Mouse (Mus musculus): Measurements from ENCODE around the gene Thsd4.

The Thsd4 gene

DNA sequence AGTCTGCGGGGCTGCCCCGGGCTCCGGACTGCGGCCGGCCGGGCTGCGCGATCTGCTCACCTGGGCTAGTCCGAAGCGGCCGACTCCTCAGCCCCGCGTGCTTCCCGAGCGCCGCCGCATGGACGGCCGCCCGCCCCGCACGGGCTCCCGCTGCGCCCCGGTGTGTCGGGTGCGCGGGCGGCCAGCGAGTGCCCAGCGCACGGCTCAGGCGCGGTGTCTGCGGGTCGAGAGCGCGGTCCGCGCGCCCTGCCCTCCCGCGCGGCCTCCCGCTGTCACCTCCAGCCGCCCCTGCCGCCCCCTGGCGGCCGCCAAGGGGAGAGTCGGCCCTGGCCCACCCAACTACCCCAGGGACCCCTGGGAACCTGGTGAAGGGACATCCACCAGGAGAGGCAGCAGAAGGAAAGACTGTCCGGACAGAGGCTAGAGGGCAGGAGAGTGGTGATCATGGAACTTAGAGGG is at the start of gene Thsd4:
Thsd4 (minus strand) TSS at position 241 of the 459 bp plus-strand sequence.
- no peak for DNase-seq

DNA sequence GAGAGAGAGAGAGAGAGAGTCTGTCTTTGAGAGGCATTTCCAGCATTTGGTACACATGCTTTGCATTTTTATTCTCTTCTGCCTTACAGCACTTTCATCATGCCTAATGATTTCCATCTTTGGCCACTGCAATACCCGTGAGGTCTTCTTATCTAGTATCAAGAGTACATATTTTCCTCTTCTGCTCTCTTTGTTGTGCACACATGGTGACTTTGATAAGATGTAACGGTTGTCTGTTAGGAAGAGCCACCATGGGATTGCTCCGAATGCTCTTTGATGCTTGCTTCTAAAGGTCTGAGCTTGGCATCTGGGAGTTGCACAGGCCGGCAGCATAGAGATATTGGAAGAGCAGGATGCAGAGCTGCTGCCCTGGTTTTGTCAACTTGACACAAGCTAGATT is 49.2 kb upstream of the Thsd4 start:
- DNase-seq: no peak

DNA sequence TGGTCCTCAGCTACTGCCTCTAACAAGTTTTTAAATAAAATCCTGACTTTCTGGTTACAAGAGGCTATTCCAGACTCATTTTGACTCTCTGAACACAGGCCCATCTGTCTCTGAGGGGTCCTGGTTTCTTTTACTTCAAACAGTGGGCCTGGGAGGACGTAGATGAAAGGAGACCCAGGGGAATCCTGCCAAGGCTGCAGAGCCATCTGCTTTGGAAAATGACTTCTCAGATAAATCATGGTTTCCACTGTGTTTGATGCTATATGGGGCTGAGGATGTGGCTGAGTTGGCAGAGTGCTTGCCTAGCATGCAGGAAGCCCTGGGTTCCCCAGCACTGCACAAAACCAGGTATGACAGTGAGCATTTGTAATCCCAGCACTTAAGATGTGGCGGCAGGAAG is 47.5 kb upstream of the Thsd4 start:
- DNase-seq: no peak

DNA sequence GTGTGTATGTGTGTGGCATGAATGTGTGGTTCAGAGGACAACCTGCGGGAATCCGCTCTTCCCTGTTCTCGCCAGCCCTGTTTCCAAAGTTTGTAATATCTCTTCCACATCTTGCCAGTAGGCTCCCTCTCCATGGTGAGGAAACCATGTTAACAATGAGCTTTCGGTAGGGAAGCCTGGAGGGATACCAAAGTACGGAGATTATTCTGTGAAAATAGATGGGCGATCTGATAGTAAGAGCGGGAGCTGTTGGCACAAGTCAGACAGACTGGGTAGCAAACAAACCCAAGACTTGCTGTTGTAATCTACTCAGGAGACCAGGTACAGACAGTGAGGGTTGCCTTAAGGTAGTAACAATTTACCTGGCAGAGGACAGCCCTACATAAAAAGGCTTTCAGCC is 42.0 kb upstream of the Thsd4 start:
- DNase-seq: no peak

DNA sequence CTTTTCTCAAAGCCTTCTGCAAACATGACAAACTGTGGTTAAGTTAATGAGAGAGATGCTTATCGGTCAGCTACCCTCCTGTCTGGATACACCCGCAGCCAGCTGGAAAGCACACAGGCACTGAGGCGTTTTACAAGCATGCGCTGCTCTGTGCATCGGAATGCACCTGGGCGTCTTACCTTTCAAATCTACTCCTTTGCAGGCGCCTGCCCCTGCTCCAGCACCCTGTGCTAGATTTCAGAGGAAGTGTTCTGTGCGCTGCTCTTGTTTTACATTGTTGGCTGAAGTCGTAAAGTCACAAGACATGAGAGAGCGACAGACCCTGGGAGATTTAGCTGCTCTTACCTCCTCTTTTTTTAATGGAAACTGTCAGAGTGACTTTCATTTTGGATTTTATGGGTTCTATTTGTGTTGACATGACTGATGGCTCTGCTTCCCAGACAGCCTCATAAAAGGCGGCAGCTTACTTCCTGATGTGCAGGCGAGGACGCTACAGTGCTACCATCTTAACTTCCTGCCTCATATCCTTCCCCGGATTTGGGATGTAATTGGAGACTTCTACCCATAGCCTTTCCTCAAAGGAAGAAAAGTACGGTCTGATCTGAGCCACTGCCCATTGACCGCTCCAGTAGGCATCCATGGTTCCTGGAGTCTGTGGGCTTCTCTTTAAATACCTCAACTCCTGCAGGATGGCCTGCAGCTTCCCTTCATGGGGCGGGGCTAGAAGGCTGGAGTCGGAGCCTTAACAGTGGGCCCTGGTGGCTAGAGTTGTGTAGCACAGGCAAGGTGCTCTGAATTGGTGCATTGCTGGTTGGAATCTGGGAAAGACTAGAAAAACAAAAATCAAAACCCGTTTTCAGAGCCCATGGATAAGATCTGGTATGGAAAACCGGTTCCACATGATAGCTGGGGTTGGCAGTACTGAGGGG is 40.9 kb upstream of the Thsd4 start:
- DNase-seq: no peak

DNA sequence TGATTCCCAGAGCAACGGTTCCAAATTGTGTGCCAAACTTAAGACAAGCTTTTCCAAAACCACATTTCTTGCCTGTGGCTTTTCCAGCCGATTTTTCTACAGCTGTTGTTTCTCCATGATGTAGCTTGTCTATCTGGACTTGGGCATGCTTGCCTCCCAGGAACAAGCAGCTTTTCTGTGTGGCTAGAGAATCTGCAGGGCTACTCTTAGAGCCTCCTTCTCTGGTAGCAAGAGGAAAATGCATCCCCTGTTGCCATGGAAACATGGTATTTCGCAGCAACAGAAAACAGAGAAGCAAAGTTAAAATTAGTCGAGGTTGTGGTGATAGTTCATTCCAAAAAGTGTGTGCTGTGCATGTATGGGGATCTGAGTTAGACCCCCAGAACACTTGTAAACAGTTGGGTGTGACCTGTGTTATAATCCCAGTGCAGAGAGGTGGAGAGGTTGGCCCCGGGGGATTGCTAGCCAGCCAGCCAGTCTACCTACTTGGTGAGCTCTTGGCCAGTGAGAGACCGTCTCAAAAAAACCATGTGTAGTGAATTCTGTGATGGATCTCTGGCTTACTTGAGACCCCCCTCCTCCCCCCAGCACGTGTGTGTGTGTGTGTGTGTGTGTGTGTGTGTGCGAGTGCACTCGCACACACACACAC is 39.9 kb upstream of the Thsd4 start:
- peak; percentile 48 for DNase-seq

DNA sequence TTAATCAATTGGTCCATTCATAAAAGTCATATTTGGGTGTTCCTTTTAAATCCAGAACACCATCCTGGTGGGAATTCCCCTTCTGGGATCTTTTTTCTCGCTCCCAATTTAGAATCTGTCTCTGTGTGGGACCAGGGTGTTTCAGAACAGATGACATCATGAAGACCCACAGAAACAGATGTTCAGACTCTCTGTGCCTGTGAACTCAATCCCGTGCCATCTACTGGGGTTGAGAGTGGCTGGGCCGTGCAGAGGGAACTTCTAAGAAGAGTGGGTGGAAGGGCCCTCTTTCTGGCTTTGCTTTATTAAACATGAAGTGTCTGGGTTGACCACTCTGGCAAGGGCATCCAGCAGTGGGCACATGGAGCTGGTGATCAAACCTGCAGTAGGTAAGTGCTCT is 36.7 kb upstream of the Thsd4 start:
- DNase-seq: no peak

DNA sequence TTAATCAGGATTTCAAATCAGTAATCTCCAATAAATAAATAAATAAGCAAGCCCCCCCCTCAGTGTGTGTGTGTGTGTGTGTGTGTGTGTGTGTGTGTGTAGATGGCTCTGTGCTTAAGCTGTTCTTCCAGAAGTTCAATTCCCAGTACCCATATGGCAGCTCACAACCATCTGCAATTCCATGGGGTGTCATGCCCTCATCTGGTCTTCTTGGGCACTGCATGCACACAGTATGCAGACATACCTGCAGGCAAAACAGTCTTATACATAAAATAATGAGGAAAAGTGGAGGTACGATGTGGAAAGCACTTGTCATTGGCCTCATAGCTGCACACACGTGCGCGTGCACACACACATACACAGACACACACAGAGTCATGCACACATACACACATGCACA is 29.4 kb upstream of the Thsd4 start:
- no peak for DNase-seq

DNA sequence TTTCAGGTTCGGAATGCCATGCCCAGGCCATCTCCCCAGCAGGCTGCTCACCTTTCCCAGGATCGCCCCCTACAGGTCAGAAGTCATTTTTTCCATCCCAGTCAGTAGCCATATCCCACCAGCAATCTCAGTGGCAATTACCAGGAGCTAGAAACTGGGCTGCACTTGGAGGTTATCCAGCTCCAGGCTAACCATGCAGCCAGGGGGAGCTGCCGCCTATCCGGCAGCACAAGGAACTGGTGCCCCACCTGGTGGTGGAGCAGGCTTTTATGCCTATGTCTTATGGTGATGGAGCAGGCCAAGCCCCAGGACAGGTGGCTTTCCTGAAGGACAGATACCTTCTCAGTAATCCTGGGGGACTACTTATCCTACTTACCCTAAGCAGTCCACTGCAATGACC is 26.3 kb upstream of the Thsd4 start:
- peak; percentile 20 for DNase-seq

DNA sequence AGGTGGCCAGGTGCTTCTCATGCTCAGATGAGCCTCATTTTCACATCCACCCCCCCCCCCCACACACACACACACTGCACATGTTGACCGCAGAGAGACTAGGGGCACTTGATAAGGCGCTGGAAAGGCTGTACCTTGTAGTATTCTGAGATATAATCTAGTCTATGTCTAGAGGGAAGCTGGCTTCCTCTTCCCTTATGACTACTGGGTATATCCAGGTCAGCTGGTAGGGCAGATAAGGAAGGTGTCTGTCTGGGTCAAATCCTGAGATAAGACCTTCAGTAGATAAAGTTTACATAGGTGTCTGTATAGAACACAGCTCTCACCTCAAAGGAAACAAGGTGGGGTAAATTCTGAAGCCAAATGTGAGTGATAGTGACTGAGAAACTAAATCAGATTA is 24.3 kb upstream of the Thsd4 start:
- DNase-seq: no peak

DNA sequence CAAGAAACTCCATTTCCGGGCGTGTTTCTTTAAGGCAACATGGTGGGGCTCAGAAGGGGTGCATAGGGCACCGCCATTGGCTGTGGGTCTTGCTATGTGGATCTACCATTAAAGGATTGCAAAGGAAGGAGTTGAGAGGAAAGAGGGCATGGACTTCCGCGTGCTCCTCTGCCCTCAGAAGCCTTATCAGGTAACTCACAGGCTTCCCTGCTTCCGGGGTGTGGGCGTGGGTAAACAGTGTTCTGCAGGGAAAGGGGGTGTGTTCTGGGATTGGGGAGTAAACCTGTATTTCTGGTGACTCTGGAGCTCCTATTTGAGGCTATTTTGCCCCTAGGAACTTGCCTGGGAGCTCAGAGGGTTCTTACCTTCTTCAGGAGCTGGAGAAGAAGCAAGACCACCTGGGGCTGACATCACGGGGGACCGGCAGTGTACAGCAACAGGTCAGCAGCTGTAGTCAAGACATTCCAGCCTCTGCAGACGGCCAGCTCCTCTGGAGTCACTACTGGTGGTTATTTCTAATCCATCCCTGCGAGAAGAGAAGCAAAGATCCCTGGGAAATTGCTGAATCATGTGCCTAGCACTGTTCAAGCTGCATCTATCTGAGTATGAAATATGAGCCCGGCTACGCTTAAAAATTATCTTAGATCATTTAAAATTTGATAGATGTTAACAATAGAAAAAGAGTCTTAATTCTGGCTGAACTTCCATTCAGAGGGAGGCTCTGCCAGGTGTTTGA is 23.7 kb upstream of the Thsd4 start:
- no peak for DNase-seq

DNA sequence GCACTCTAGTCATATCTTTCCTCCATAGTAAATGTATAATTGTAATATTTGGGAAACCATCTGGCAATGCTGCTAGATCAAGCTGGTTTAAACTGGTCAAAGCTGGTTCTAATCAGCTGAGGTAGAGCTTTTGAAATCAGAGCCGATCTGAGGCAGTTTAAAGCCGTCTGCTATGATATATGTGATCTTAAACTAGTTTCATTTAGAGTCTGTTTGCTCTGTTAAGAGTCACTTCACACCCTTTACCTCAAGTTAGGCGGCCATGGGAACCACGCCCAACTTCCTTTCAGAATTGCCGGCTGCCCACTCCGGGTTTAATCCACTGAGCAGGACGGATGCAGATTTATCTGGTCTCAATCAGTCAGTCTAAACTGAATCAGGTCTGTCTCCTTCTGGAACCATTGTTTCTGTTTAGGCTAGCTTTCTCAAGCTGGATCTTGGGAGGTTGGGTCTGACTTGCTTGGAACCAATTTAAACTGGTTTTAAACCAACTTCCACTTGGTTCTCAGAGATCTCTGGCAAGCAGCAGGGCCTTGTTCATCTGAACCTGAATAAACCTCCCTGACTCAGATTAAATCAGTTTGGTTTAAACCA is 21.7 kb upstream of the Thsd4 start:
- no peak for DNase-seq

DNA sequence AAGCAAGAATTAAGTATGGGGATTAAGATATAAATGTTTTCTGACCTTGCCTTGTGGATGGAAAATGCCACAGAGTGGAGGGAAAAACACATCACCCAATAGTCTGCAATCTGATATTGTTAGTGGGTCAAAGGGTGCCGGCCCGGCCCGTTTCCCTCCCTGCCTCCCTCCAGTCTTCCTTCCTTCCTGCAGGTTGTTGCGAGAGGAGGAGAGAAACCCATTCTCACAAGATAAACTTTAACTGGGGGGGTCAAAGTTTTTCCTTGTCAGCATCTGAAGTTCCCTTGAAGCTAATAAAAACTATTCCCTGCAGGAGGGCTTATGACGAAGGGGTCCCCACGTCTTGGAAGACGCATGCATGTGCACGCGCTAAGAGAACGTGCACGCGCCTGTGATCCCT is 8.5 kb upstream of the Thsd4 start:
- DNase-seq: no peak

DNA sequence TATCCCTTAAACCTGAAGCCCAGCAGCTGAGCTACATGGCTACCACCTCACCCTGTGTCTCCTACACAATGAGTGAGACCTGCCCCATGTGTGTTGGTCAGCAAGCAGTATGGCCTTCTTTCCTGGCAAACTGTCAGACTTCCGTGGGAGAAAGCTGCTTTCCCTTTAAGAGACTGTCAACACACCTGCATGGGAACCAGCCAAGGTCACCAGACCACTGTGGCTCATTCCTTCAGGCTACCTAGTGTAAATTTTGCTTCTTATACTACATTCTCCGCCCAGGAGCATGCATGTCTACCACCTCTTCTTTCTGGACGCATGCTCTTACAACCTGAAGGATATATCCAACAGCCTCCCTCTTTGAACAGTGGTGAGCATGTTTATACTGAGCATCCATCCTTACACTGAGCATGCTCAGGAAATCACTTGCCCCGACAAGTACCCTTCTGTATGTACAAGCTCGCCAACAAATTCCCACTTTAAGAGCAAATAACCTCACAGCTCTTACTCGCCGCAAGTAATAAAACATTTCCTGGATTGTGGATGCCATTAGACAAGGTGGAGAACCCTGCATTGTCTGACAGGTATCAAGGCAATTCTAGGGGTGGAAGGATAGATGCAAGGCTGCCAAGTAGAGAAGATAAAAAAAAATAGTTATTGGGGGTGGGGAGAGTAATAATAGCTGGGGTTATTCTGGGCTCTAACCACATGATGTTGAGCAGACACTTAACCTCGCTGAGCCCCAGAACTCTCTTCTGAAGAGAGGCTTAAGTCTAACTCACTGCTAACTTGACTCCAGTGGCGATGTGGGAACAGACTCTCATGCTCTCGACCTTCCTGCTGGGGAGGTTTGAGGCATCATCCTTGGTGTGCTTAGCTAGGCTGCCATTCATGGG is 7.8 kb upstream of the Thsd4 start:
- DNase-seq: no peak

DNA sequence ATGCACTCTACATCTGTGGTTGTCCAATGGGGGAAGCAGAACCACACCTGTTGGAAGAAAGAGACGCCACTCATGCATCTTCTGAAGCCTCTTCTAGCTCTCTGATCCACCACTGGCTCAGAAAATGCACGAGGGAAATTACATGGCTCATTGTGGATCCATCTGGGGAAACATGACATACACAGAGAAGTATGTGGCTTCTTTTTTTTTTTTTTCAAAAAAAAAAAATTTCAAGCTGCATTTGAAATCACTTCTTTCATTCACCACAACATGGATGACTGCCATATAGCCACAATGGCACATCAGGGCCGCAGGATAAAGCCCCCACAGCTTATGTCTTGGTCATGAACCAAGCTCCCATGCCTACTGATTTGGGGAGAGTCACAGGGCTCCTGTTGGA is 6.4 kb upstream of the Thsd4 start:
- no peak for DNase-seq

DNA sequence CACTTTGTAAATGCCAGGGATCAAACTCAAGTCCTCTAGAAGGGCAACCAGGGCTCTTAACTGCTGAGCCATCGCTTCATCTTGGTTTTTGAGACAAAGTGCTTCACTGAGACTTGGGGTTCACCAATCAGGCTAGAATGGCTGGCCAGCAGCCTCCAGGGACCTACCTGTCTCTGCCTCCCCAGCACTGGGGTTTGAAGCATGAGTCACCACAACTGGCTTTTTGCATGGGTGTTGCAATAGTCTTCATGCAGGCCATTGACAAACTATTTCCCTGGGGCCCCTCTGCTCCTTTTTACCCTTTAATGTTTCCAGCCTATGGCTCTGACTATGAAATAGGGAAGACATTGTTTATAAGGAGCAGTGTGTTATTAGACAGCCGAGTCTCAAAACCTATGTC is 6.0 kb upstream of the Thsd4 start:
- no peak for DNase-seq

DNA sequence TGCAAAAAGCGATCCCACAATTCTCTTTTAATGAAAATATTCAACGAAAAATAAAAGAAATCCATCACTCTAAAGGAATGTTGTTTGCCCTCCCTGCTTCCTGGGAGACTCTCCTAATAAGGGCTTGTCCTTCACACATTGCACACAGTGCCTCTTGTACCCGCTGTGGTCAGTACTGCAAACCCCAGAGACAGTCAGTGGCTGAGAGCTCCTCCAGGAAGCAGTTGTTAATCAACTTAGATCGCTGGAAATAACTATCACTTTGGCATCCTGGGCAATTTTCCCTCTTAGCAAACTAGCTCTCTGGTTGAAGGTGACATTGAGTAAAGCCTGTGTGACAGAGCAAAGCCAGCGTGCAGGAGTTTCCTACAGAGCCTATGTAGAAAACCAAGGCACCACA is 5.2 kb upstream of the Thsd4 start:
- DNase-seq: no peak

DNA sequence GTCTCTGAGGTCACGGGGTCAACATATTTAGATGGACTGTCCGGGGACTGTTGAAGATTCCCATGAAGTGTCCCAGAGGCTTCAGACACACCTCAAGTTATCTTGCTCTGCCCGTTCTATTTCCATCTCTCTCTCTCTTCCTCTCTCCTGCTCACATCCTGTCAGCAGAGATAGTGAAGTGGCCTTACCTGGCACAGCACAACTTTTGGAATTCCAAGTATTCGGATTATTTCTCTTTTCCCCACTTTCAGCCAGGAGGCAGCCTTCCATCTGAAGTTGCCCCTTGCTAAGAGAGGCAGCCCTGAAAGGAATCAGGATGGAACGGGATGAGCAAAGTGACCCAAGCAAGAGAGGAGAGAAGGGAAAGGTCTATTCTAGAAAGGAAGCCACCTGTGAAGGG is 4.3 kb upstream of the Thsd4 start:
- no peak for DNase-seq

DNA sequence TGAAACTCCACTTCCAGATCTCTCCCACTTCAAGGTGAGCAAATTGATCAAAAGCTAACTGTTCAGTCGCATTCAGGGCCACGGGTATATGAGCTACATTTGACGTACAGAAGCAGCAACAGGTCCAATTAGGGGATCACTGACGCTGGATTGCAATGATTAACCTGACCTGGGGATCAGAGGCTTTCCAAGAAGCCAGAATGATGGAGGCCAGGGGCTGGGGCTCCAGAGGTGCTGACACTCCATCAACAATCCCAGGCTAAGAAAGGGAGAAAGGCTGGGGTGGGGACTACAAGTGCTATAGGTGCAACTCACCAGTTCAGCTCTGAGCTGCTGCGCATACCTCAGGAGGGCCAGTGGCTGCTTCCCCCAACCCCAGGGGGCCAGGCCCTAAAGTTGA is 703 bp downstream of the Thsd4 start:
- no peak for DNase-seq

DNA sequence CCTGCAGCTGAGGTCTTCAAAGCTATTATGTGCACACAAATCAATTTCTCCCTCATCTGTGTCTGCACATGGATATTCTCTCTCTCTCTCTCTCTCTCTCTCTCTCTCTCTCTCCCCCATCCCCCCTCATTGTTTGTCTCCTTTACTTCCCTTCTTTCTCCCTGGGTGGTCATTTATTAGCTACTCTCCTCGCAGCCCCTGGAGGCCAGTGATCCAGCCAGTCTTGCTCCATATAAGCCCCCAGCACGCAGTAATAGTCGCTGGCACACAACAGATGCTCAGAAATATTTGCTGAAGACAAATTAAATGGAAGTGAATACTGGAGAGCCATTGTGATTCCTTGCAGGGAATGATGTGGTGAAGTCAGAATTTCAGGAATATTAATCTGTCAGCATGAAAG is 2.2 kb downstream of the Thsd4 start:
- DNase-seq: no peak

DNA sequence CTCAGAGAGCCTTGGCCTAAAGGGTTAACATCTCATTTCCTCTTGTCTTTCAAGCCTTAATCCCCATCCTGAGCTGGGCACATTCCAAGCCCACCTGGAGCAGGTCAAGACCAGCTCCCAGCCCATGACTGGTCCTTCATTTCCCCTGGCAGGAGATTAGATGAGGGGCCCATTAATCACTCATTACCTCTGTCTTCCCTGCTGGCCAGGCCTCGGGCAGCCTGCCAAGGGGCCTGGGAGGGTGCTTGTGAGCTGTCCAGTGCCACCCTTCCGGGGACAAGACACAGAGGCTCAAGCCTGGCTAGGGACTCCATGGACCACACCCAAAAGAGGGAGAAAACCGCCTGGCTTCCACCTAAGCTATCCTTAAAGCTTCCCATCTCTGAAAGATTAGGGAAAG is 3.6 kb downstream of the Thsd4 start:
- DNase-seq: no peak

DNA sequence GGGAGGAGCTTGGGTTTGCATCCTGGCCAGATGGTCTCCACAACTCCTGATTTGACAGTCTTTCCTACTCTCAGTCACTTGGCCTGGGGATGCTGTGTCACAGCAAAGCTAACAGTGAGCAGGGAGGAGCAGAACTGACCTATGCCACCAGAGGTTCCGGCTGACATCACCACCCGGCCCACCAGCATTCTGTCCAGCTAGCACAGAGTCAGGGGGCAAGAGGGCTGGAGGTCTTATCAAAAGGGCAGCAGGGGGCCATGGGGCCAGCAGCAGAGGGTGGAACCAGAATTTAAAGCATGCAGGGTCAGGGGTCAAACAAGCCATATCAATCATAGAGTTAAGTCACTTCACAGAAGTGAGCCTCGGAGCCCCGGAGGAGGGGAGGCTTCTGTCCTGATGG is 4.7 kb downstream of the Thsd4 start:
- no peak for DNase-seq
